Mouse (Mus musculus) stomach, postnatal 0 days (tissue): Measurements from ENCODE around the gene Atp6v0e. TPM values are rescaled to one million over a fixed set of nuclear protein-coding genes. Genes with fewer than 3 reads are reported as not detected.

Experiments used
- ATAC-seq: fragments of 200-750 bp; cut with Nextera tagmentation; 2 replicates; pipeline ENCODE4 v1.8.0; 2017; ENCODE audit not compliant: low FRiP score, low TSS enrichment
- DNase-seq: peaks from one replicate; pipeline ENCODE4 v3.0.0-alpha.2; 2016; ENCODE audit warnings: low spot score
- H3K27ac ChIP-seq: fragments of 300-500 bp; sonication (generic); replicated peaks from 2 replicates; pipeline ENCODE4 v1.5.1; 2014; ENCODE audit warnings: mild to moderate bottlenecking, control low read depth
- H3K27me3 ChIP-seq: fragments of 300-500 bp; sonication (generic); 2 replicates; pipeline ENCODE4 v1.6.1; 2014; ENCODE audit warnings: low read length; ENCODE audit not compliant: control insufficient read depth, insufficient read depth
- H3K36me3 ChIP-seq: fragments of 300-500 bp; sonication (generic); 2 replicates; pipeline ENCODE4 v1.6.1; 2014; ENCODE audit warnings: low read length, mixed read lengths; ENCODE audit not compliant: control insufficient read depth, insufficient read depth
- H3K4me1 ChIP-seq: fragments of 300-500 bp; sonication (generic); replicated peaks from 2 replicates; pipeline ENCODE4 v1.6.1; 2014; ENCODE audit warnings: antibody characterized with exemption; ENCODE audit not compliant: control insufficient read depth, insufficient read depth
- H3K4me2 ChIP-seq: fragments of 300-500 bp; sonication (generic); replicated peaks from 2 replicates; pipeline ENCODE4 v1.6.1; 2014; ENCODE audit warnings: low read depth, mild to moderate bottlenecking, control low read depth, moderate library complexity
- H3K4me3 ChIP-seq: fragments of 300-500 bp; sonication (generic); 2 replicates; pipeline ENCODE4 v1.5.1; 2014; ENCODE audit warnings: low read depth, low read length, control low read depth
- H3K9ac ChIP-seq: fragments of 300-500 bp; sonication (generic); 2 replicates; pipeline ENCODE4 v1.6.1; 2014; ENCODE audit warnings: mild to moderate bottlenecking, low read length, control low read depth, mixed read lengths
- H3K9me3 ChIP-seq: fragments of 300-500 bp; sonication (generic); 2 replicates; pipeline ENCODE4 v1.6.1; 2016; ENCODE audit warnings: low read length; ENCODE audit not compliant: control insufficient read depth
- CTCF ChIP-seq: IDR thresholded peaks from 2 replicates; pipeline ENCODE4 v1.5.1; 2016; ENCODE audit warnings: antibody characterized with exemption, low read depth, mild to moderate bottlenecking, moderate library complexity
- EP300 ChIP-seq: optimal IDR thresholded peaks from 2 replicates; pipeline ENCODE3; 2016; ENCODE audit warnings: antibody characterized with exemption
- WGBS: fragments of 180-500 bp; shearing (Covaris S2); extraction: QIAGEN DNeasy Blood & Tissue Kit; methylation state at CpG from one replicate; pipeline ENCODE4 v1.1.7; 2014; 5-methylcytosine and 5-hydroxymethylcytosine counted together
- polyA plus RNA-seq: library from polyadenylated mRNA; unstranded; fragments of >200 nt; fragmentation: Nextera tagmentation; extraction: Ambion mirVana; gene quantifications from 2 replicates; pipeline ENCODE4 v1.2.1, GENCODE M21; 2015

Atp6v0e gene
- polyA plus RNA-seq, 1 experiment from 2014 or later: 334 TPM

GRCm38 (mm10) chr17:26649565-26649964 lies 13.5 kb upstream of the Atp6v0e start:
- no peak overlapping the region for H3K4me2 ChIP-seq
- H3K4me1 ChIP-seq: no peaks in the 10 kb centered on the region
- H3K27ac ChIP-seq: no peak overlapping the region
- DNase-seq: no peak
- no peaks in the 10 kb centered on the region for H3K9me3 ChIP-seq
- H3K9ac ChIP-seq: no peak overlapping the region
- WGBS: 85% methylated on average over 4 of the region's 4 CpGs
- TF ChIP-seq EP300 (no peak), CTCF (peak; percentile 61)
- ATAC-seq: no peak
- no peak overlapping the region for H3K4me3 ChIP-seq
- H3K36me3 ChIP-seq: peaks cover 4% of the 10 kb centered on the region; the same call in 1 of the 2 replicates
- no peaks in the 10 kb centered on the region for H3K27me3 ChIP-seq

GRCm38 (mm10) chr17:26650451-26651363 lies 12.3 kb upstream of the Atp6v0e start:
- H3K27me3 ChIP-seq: no peaks in the 10 kb centered on the region
- peak; percentile 46 for TF ChIP-seq CTCF
- no peak for TF ChIP-seq EP300
- no peaks in the 10 kb centered on the region for H3K9me3 ChIP-seq
- 80% methylated on average over 14 of the region's 14 CpGs for WGBS
- no peaks in the 10 kb centered on the region for H3K4me1 ChIP-seq
- H3K27ac ChIP-seq: peak overlapping the region; percentile 49; the same call in 1 of the 2 replicates
- no peak overlapping the region for H3K4me2 ChIP-seq
- 0 out of 2 replicates have a peak, but pooled peaks have one; percentile 45 for ATAC-seq
- H3K36me3 ChIP-seq: peaks cover 6% of the 10 kb centered on the region; the same call in 1 of the 2 replicates
- DNase-seq: no peak
- no peak overlapping the region for H3K9ac ChIP-seq
- no peak overlapping the region for H3K4me3 ChIP-seq

- WGBS: 32% methylated on average over 19 of the region's 21 CpGs
- H3K9me3 ChIP-seq: no peaks in the 10 kb centered on the region
- TF ChIP-seq CTCF (no peak), EP300 (no peak)
- H3K4me2 ChIP-seq: no peak overlapping the region
- no peak overlapping the region for H3K9ac ChIP-seq
- no peak overlapping the region for H3K4me3 ChIP-seq
- DNase-seq (no peak), ATAC-seq (no peak)
- no peaks in the 10 kb centered on the region for H3K27me3 ChIP-seq
- peaks cover 2% of the 10 kb centered on the region; the same call in 1 of the 2 replicates for H3K36me3 ChIP-seq
- peaks cover 4% of the 10 kb centered on the region; the same call in 1 of the 2 replicates for H3K4me1 ChIP-seq
- no peak overlapping the region for H3K27ac ChIP-seq
These were observed 4.0 kb upstream of the Atp6v0e start for GRCm38 (mm10) chr17:26658854-26659572.

- H3K36me3 ChIP-seq: peaks cover 2% of the 10 kb centered on the region; the same call in 1 of the 2 replicates
- H3K4me1 ChIP-seq: peaks cover 4% of the 10 kb centered on the region; the same call in 1 of the 2 replicates
- TF ChIP-seq EP300 (no peak), CTCF (no peak)
- 62% methylated on average over 3 of the region's 3 CpGs for WGBS
- no peak overlapping the region for H3K9ac ChIP-seq
- no peaks in the 10 kb centered on the region for H3K9me3 ChIP-seq
- H3K4me2 ChIP-seq: no peak overlapping the region
- no peak for ATAC-seq
- H3K4me3 ChIP-seq: no peak overlapping the region
- no peaks in the 10 kb centered on the region for H3K27me3 ChIP-seq
- no peak overlapping the region for H3K27ac ChIP-seq
- no peak for DNase-seq
These were observed 3.5 kb upstream of the Atp6v0e start for GRCm38 (mm10) chr17:26659573-26659915.

- DNase-seq: peak; percentile 86
- H3K27me3 ChIP-seq: no peaks in the 10 kb centered on the region
- no peaks in the 10 kb centered on the region for H3K9me3 ChIP-seq
- no peak overlapping the region for H3K4me2 ChIP-seq
- peaks cover 2% of the 10 kb centered on the region; the same call in 1 of the 2 replicates for H3K36me3 ChIP-seq
- no peak overlapping the region for H3K9ac ChIP-seq
- peak; percentile 60; the same call in 1 of the 2 replicates for ATAC-seq
- H3K4me3 ChIP-seq: no peak overlapping the region
- peaks cover 4% of the 10 kb centered on the region; the same call in 1 of the 2 replicates for H3K4me1 ChIP-seq
- TF ChIP-seq CTCF (peak; percentile 83), EP300 (no peak)
- no peak overlapping the region for H3K27ac ChIP-seq
- 21% methylated on average over 19 of the region's 21 CpGs for WGBS
These were observed 2.7 kb upstream of the Atp6v0e start for GRCm38 (mm10) chr17:26660192-26660912.
